Mouse (Mus musculus) megakaryocyte, embryonic 14.5 days (primary cell): ENCODE data around the gene Vamp2.

ENCODE experiments used
- FLI1 ChIP-seq: IDR thresholded peaks from 2 replicates; pipeline ENCODE4 v1.6.1; 2012; ENCODE audit warnings: low read length, inconsistent platforms, mixed read lengths
- GATA1 ChIP-seq: IDR thresholded peaks from 3 replicates; pipeline ENCODE4 v1.6.1; 2012; ENCODE audit warnings: mixed read lengths, low read length, inconsistent platforms, borderline replicate concordance

DNA sequence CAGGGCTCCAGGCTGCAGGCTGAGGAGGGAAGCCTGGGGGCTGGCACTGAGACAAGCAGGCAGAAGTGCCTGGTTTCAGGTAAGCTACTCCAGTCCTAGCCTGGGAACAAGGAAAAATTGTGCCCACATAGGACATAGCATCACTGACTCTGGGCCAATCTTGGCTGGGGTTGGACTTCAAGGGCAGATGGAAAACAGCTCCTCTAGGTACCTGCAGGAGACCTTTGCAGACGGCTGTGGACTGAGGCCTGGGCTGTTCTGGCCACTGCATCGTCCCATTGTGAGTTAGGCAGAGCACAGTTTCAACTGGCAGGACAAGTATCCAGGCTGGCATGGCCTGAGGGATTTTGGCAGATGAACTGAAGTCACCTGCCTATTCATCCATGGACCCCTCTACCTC is 17.5 kb downstream of the Vamp2 start:
- TF ChIP-seq GATA1 = no peak
- TF ChIP-seq FLI1 = no peak
